Comparison of ENCODE assay signal across 18 mouse cellular contexts in genomic region chr2:30212951-30213350, GRCm38 (mm10). TPM values are rescaled to one million over a fixed set of nuclear protein-coding genes. Genes with fewer than 3 reads are reported as not detected.
DNase-seq lines count a peak whose midpoint lies in the region; ATAC-seq and TF ChIP-seq lines count a peak whose summit lies in the region.
"Had no signal": no experiment of that assay in that cellular context is flagged by ENCODE, and none has a peak within 500 bp of the region (broad histone marks: within the 10 kb centered on the region; RNA-seq: fewer than 3 reads in every experiment).

No protein-coding gene starts in this region.

- H3K4me2 ChIP-seq in liver, embryonic 13.5 days: no peak overlapping the region
- no peak overlapping the region for H3K4me2 ChIP-seq in liver, embryonic 11.5 days
- H3K4me2 ChIP-seq: embryonic facial prominence, embryonic 13.5 days; forebrain, embryonic 15.5 days; limb, embryonic 13.5 days; lung, embryonic 14.5 days had no signal

- H3K36me3 ChIP-seq in liver, embryonic 13.5 days: no peaks in the 10 kb centered on the region
- H3K36me3 ChIP-seq in liver, embryonic 11.5 days (ENCODE audit: control insufficient read depth, insufficient read depth, low read length): no peaks in the 10 kb centered on the region
- H3K36me3 ChIP-seq: embryonic facial prominence, embryonic 13.5 days; forebrain, embryonic 15.5 days; heart, embryonic 10.5 days; limb, embryonic 13.5 days; midbrain, embryonic 10.5 days had no signal

- H3K4me1 ChIP-seq in liver, embryonic 13.5 days (replicated peaks): no peaks in the 10 kb centered on the region; the same call in 1 of the 2 replicates
- no peaks in the 10 kb centered on the region; the same call in 1 of the 2 replicates for H3K4me1 ChIP-seq in liver, embryonic 11.5 days (replicated peaks; ENCODE audit: control insufficient read depth, insufficient read depth, low read length)
- H3K4me1 ChIP-seq: embryonic facial prominence, embryonic 13.5 days; forebrain, embryonic 15.5 days; heart, embryonic 10.5 days; limb, embryonic 13.5 days; midbrain, embryonic 10.5 days had no signal

- H3K27me3 ChIP-seq in liver, embryonic 13.5 days: no peaks in the 10 kb centered on the region
- H3K27me3 ChIP-seq in liver, embryonic 11.5 days (replicated peaks; ENCODE audit: control insufficient read depth, insufficient read depth, low read length): no peaks in the 10 kb centered on the region
- H3K27me3 ChIP-seq: embryonic facial prominence, embryonic 13.5 days; forebrain, embryonic 15.5 days; limb, embryonic 13.5 days had no signal

- H3K9me3 ChIP-seq in liver, embryonic 13.5 days (replicated peaks): no peaks in the 10 kb centered on the region; the same call in 1 of the 2 replicates
- no peaks in the 10 kb centered on the region for H3K9me3 ChIP-seq in liver, embryonic 11.5 days (ENCODE audit: control insufficient read depth, low read length)
- H3K9me3 ChIP-seq: embryonic facial prominence, embryonic 13.5 days; forebrain, embryonic 15.5 days; heart, embryonic 10.5 days; limb, embryonic 13.5 days; midbrain, embryonic 10.5 days had no signal

- no peak overlapping the region for H3K4me3 ChIP-seq in gastrocnemius, adult 2 months
- H3K4me3 ChIP-seq in liver, embryonic 13.5 days (replicated peaks): no peak overlapping the region
- no peak overlapping the region for H3K4me3 ChIP-seq in liver, embryonic 11.5 days (ENCODE audit: low read depth, low read length)
- H3K4me3 ChIP-seq: embryonic facial prominence, embryonic 13.5 days; forebrain, embryonic 15.5 days; heart, embryonic 10.5 days; layer of hippocampus, adult 2 months; limb, embryonic 13.5 days; midbrain, embryonic 10.5 days had no signal

- no peak overlapping the region for H3K9ac ChIP-seq in liver, embryonic 13.5 days
- no peak overlapping the region for H3K9ac ChIP-seq in liver, embryonic 11.5 days (ENCODE audit: low read depth, low read length)
- H3K9ac ChIP-seq: embryonic facial prominence, embryonic 13.5 days; forebrain, embryonic 15.5 days; limb, embryonic 13.5 days; lung, embryonic 14.5 days had no signal

- no peak for DNase-seq in gastrocnemius, adult 2 months
- no peak for DNase-seq in gastrocnemius, adult 18-20 months (ENCODE audit: low spot score)
- DNase-seq in liver, embryonic 13.5 days: no peak
- no peak for DNase-seq in liver, embryonic 11.5 days (ENCODE audit: low spot score)
- DNase-seq in 3T3-L1 (ENCODE audit: low read depth, low spot score) (peak; percentile 32), adipocyte (ENCODE audit: low spot score) (peak; percentile 45)
- no peak for DNase-seq in cerebellum, postnatal 14 days
- DNase-seq: cerebellum, adult 9-11 months; layer of hippocampus, postnatal 36 days; lung, embryonic 14.5 days; right cerebral cortex, postnatal 25 days; thymus, adult 2 months had no signal

- H3K27ac ChIP-seq in gastrocnemius, adult 2 months: peak overlapping the region; percentile 12; the same call in 1 of the 2 replicates
- H3K27ac ChIP-seq in liver, embryonic 13.5 days: 0 out of 2 replicates have a peak overlapping the region, but pooled peaks have one; percentile 50
- H3K27ac ChIP-seq in liver, embryonic 11.5 days (ENCODE audit: low read depth, low read length): no peak overlapping the region
- H3K27ac ChIP-seq: embryonic facial prominence, embryonic 13.5 days; forebrain, embryonic 15.5 days; heart, embryonic 10.5 days; layer of hippocampus, adult 2 months; limb, embryonic 13.5 days; midbrain, embryonic 10.5 days had no signal

- ATAC-seq in liver, embryonic 13.5 days (ENCODE audit: low read depth): no peak
- ATAC-seq in liver, embryonic 11.5 days (replicated peaks; ENCODE audit: low FRiP score): no peak
- ATAC-seq: forebrain, embryonic 15.5 days had no signal

- intact Hi-C loops in gastrocnemius, adult 2 months (cut with DNase I): no loop called here

- 52% methylated on average over 1 of the region's 1 CpGs for WGBS in liver, embryonic 13.5 days (ENCODE audit: insufficient replicate concordance)
- WGBS in liver, embryonic 11.5 days: 79% methylated on average over 1 of the region's 1 CpGs

- TF ChIP-seq CTCF in gastrocnemius, adult 2 months (IDR thresholded peaks at IDR 0.05): no peak

RNA-seq across cellular contexts. Expression of gene Kyat1, which starts 7.3 kb away (rescaled TPM):
- 10 to 100 TPM; 23.4 to 30.3 TPM for total RNA-seq in gastrocnemius, adult 2 months (2021)
- total RNA-seq in gastrocnemius, adult 18-20 months (2021): 10 to 100 TPM; 25.3 to 26.9 TPM
- 9.7 and 10.1 TPM in 2 replicates for polyA plus RNA-seq in liver, embryonic 13.5 days (2015; fragmentation: Nextera tagmentation; extraction: Ambion mirVana)
- polyA plus RNA-seq in liver, embryonic 11.5 days (2014; fragmentation: Nextera tagmentation; extraction: Ambion mirVana): 17.7 and 18.2 TPM in 2 replicates

RNA-seq across cellular contexts. Expression of gene Lrrc8a, which starts 24.6 kb away (rescaled TPM):
- 10 to 100 TPM; 19.6 to 37.9 TPM for total RNA-seq in gastrocnemius, adult 2 months (2021)
- 10 to 100 TPM; 24.5 to 28.4 TPM for total RNA-seq in gastrocnemius, adult 18-20 months (2021)
- polyA plus RNA-seq in liver, embryonic 13.5 days (2015; fragmentation: Nextera tagmentation; extraction: Ambion mirVana): 11.9 and 12.5 TPM in 2 replicates
- 21.4 and 21.7 TPM in 2 replicates for polyA plus RNA-seq in liver, embryonic 11.5 days (2014; fragmentation: Nextera tagmentation; extraction: Ambion mirVana)

RNA-seq across cellular contexts. Expression of gene Gm28035, which starts 27.4 kb away (rescaled TPM):
- total RNA-seq in gastrocnemius, adult 2 months (2021): 1 to 10 TPM; 1.1 to 1.4 TPM
- 1 to 10 TPM in 1 of 2 experiments, under 1 TPM in 1; 0.55 to 1.2 TPM for total RNA-seq in gastrocnemius, adult 18-20 months (2021)
- polyA plus RNA-seq in liver, embryonic 13.5 days (2015; fragmentation: Nextera tagmentation; extraction: Ambion mirVana): 0.05 and 0.07 TPM in 2 replicates
- 0.16 and 0.23 TPM in 2 replicates for polyA plus RNA-seq in liver, embryonic 11.5 days (2014; fragmentation: Nextera tagmentation; extraction: Ambion mirVana)

RNA-seq across cellular contexts. Expression of gene Spout1, which starts 34.7 kb away (rescaled TPM):
- 1 to 10 TPM; 4.2 to 4.5 TPM for total RNA-seq in gastrocnemius, adult 2 months (2021)
- total RNA-seq in gastrocnemius, adult 18-20 months (2021): 1 to 10 TPM; 4.2 to 4.7 TPM
- 40.5 and 42.5 TPM in 2 replicates for polyA plus RNA-seq in liver, embryonic 13.5 days (2015; fragmentation: Nextera tagmentation; extraction: Ambion mirVana)
- polyA plus RNA-seq in liver, embryonic 11.5 days (2014; fragmentation: Nextera tagmentation; extraction: Ambion mirVana): 85.0 and 87.2 TPM in 2 replicates

RNA-seq across cellular contexts. Expression of gene Endog, which starts 41.7 kb away (rescaled TPM):
- 10 to 100 TPM; 50.8 to 67.6 TPM for total RNA-seq in gastrocnemius, adult 2 months (2021)
- 10 to 100 TPM; 50.1 to 52.0 TPM for total RNA-seq in gastrocnemius, adult 18-20 months (2021)
- 14.2 and 15.6 TPM in 2 replicates for polyA plus RNA-seq in liver, embryonic 13.5 days (2015; fragmentation: Nextera tagmentation; extraction: Ambion mirVana)
- polyA plus RNA-seq in liver, embryonic 11.5 days (2014; fragmentation: Nextera tagmentation; extraction: Ambion mirVana): 27.1 and 29.1 TPM in 2 replicates

Comparison
In these comparisons a context has a peak if more than half of its experiments do, and no peak if none do; other contexts are left out.
1. DNase-seq: peak in 3T3-L1 (single experiment) and adipocyte (single experiment); none in gastrocnemius, adult 2 months (single experiment), gastrocnemius, adult 18-20 months (single experiment), liver, embryonic 13.5 days (single experiment), liver, embryonic 11.5 days (single experiment) and cerebellum, postnatal 14 days (0 of 2).